Mouse (Mus musculus) testis, adult 2 months (tissue): ENCODE results near the gene Gm11032. TPM values are rescaled to one million over a fixed set of nuclear protein-coding genes. Genes with fewer than 3 reads are reported as not detected.
A peak's percentile ranks its signal among the peaks of the same experiment; 100 is the strongest.

Experiments
- H3K27ac ChIP-seq: fragments of 200-500 bp; 2 replicates; pipeline ENCODE4 v1.5.1; 2012; ENCODE audit warnings: low read depth, low read length; ENCODE audit not compliant: control insufficient read depth, insufficient read depth
- H3K27me3 ChIP-seq: fragments of 200-500 bp; 2 replicates; pipeline ENCODE4 v1.6.1; 2012; ENCODE audit warnings: mild to moderate bottlenecking, low read length, moderate library complexity; ENCODE audit not compliant: control insufficient read depth, insufficient read depth
- H3K36me3 ChIP-seq: fragments of 200-500 bp; 2 replicates; pipeline ENCODE4 v1.6.1; 2012; ENCODE audit warnings: mild to moderate bottlenecking, low read length; ENCODE audit not compliant: control insufficient read depth, insufficient read depth
- H3K4me1 ChIP-seq: fragments of 200-500 bp; 2 replicates; pipeline ENCODE4 v1.6.1; 2012; ENCODE audit warnings: low read length; ENCODE audit not compliant: control insufficient read depth, insufficient read depth
- H3K4me3 ChIP-seq: fragments of 200-500 bp; 2 replicates; pipeline ENCODE4 v1.5.1; 2012; ENCODE audit warnings: low read depth, mild to moderate bottlenecking, low read length, moderate library complexity, mixed read lengths; ENCODE audit not compliant: control insufficient read depth
- CTCF ChIP-seq: fragments of 200-500 bp; IDR thresholded peaks from 2 replicates; pipeline ENCODE4 v1.5.1; 2012; ENCODE audit warnings: low read depth, mild to moderate bottlenecking, inconsistent platforms, low read length, moderate library complexity; ENCODE audit not compliant: control insufficient read depth, insufficient read depth, insufficient replicate concordance
- POLR2A ChIP-seq: fragments of 200-500 bp; IDR thresholded peaks from 2 replicates; pipeline ENCODE4 v1.6.1; 2012; ENCODE audit warnings: low read depth, mild to moderate bottlenecking, inconsistent platforms, low read length, moderate library complexity; ENCODE audit not compliant: control insufficient read depth
- polyA plus RNA-seq: library from polyadenylated mRNA; depleted of rRNA; stranded (reverse); fragments of >200 nt; gene quantifications from 2 replicates; pipeline ENCODE4 v1.2.3, GENCODE M21; 2012

The Gm11032 gene
- polyA plus RNA-seq, 1 experiment = not detected

DNA sequence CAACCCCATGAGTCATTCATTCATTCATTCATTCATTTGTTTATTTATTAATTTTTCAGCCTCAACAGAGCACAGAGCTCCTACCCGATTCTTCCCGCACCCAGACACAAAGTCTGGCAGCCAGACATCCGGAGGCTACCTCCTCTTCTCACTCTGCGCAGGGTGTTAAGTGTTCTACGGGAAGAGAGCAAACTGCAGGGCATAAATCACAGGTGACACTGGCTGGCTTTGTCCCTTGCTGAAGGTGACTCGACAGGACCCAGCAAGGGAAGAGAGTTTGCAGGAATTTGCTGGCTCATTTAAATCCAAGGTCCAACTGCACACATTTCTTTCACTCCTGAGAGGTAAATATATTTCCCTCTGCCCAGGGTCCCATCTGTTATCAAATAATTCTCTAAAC lies 15.4 kb upstream of the Gm11032 start:
- no peaks in the 10 kb centered on the region for H3K27me3 ChIP-seq
- no peak overlapping the region for H3K4me3 ChIP-seq
- H3K4me1 ChIP-seq = peaks cover 3% of the 10 kb centered on the region
- H3K27ac ChIP-seq = no peak overlapping the region
- H3K36me3 ChIP-seq = no peaks in the 10 kb centered on the region
- TF ChIP-seq POLR2A (no peak), CTCF (no peak)

DNA sequence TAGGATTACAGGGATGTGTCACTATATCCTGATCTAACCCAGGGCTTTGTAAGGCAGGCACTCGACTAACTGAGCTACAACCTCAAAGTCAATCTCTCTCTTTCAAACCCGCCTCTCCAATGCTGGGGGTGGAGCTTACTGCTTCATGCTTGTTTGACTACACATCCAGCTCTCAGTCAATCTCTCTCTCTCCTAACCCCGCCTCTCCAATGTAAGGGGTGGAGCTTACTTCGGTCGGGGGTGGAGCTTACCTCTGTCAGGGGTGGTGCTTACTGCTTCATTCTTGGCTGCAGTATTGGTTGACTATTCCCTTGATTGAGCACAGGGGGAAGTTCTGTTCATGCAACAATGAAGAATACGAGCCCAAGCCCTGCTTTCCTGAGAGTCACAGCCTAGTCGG lies 14.5 kb upstream of the Gm11032 start:
- Histone ChIP-seq H3K4me1 (peaks cover 3% of the 10 kb centered on the region), H3K27me3 (no peaks in the 10 kb centered on the region), H3K4me3 (no peak overlapping the region), H3K27ac (no peak overlapping the region), H3K36me3 (no peaks in the 10 kb centered on the region)
- TF ChIP-seq POLR2A (no peak), CTCF (no peak)

DNA sequence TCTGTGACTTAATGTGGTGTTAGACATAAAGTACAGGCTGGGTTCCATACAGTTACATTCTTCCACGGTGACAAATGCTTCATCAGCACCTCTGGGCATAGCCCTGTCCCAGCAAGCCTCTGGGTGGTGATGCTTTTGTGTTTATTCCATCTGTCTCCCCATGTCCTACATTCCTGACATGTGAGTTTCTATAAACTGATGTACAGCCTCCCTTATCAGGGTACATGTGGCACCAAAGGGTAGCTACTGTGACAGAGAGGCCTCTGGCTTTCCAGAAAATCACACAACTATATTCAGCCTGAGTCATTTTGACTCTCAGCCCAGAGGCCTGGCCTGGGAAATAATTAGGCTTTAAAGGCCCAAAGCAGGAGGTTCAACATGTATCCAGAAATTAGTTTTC lies 13.3 kb upstream of the Gm11032 start:
- Histone ChIP-seq H3K27me3 (no peaks in the 10 kb centered on the region), H3K4me1 (peaks cover 3% of the 10 kb centered on the region), H3K4me3 (no peak overlapping the region), H3K27ac (no peak overlapping the region), H3K36me3 (no peaks in the 10 kb centered on the region)
- no peak for TF ChIP-seq POLR2A
- no peak for TF ChIP-seq CTCF

DNA sequence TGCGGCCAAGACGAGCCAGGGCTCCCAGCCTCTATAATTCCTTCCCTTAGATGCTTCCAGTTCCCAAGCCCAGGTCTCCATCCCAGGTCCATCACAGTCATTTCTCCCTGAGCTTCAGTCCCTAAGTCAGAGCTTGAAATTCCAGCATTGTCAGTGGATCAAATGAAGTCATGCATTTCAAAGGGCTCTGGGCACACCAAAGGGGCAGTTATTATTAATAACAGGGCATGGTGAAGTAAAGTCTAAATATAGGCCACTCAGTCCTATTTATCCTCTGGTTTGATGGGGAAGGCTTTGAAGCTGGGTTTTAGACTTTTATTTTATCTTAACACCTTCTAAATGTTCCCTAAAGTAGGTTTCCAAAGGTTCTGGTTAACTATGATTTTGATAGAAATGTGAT lies 8.0 kb upstream of the Gm11032 start:
- Histone ChIP-seq H3K27me3 (no peaks in the 10 kb centered on the region), H3K36me3 (no peaks in the 10 kb centered on the region), H3K4me1 (no peaks in the 10 kb centered on the region), H3K27ac (no peak overlapping the region), H3K4me3 (no peak overlapping the region)
- TF ChIP-seq POLR2A (no peak), CTCF (no peak)

DNA sequence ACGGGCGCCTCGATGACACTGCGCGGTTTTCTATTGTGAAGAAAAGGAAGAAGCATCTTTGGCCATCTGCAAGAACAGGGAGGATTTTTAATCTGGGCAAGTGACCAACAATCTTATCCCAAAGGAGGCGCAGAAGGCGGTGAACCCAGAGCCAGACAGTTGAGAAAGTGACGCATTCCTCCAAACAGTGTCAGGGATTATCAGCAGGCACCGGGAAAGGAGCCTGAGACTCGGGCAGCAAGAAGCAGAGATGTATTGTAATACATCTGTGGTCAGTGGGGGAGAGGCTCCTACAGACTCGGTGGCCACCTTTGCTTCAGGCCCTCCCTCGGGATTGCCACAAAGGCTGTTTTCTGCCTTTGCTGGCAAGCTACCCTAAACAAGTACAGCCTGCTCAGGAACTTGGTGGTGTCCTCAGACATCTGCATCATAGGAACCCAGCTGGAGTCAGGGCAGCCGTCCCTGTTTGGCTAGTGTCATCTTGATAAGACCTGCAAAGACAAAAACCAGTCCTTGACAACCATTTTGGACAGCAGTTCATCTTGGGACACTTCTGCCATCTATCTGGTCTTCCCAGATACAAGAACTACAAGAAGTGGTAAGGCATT lies 738 bp downstream of the Gm11032 start:
- no peaks in the 10 kb centered on the region for H3K27me3 ChIP-seq
- TF ChIP-seq CTCF (no peak), POLR2A (no peak)
- H3K36me3 ChIP-seq = no peaks in the 10 kb centered on the region
- peak overlapping the region; percentile 80 for H3K27ac ChIP-seq
- H3K4me3 ChIP-seq = no peak overlapping the region; the same call in 1 of the 2 replicates
- peaks cover 10% of the 10 kb centered on the region; the same call in 1 of the 2 replicates for H3K4me1 ChIP-seq

DNA sequence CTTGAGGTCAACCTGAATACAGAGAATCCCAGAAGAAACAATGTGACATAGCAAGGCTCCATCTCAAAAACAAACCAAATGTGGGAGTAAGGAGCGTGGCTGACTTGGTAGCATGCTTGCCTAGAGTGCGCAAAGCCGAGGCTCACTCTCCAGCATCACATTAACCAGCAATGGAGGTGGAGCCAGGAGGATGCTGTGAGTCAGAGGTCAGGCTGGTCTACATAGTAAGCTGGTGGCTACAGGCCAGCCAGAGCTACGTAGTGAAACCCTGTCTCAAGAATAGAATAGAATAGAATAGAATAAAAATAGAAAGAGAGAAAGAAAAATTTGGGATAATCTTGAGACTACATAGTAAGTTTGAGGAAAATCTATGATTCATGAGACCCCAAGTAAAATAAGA lies 2.0 kb downstream of the Gm11032 start:
- no peaks in the 10 kb centered on the region for H3K36me3 ChIP-seq
- peak overlapping the region; percentile 32; the same call in 1 of the 2 replicates for H3K27ac ChIP-seq
- no peak overlapping the region for H3K4me3 ChIP-seq
- peaks cover 10% of the 10 kb centered on the region; the same call in 1 of the 2 replicates for H3K4me1 ChIP-seq
- no peaks in the 10 kb centered on the region for H3K27me3 ChIP-seq
- TF ChIP-seq POLR2A (no peak), CTCF (no peak)

DNA sequence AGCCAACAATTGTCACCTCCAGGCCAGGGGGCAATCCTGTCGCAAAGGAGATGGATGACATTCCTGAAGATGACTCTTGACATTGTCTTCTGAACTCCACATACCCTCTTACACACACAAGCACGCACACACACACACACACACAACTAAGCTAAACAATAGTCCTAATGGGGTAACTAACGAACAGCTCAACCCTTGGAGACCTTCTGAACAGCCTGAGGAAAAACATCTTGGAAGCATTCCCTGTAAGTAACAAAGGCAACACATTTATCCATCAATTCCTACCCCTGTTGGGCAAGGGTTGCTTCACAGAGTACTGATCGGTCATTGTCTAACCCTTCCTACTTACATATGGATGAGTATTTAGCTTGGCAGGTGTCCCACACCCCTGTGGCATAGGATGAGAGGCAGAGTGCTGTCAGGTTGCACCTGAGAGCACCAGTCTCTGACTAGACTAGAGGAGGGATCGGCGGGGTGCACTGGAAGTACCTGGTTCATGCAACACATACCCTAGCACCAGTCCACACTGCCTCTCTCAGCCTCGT lies 2.6 kb downstream of the Gm11032 start:
- TF ChIP-seq POLR2A (no peak), CTCF (no peak)
- Histone ChIP-seq H3K4me1 (peaks cover 10% of the 10 kb centered on the region; the same call in 1 of the 2 replicates), H3K36me3 (no peaks in the 10 kb centered on the region), H3K27me3 (no peaks in the 10 kb centered on the region), H3K4me3 (no peak overlapping the region), H3K27ac (no peak overlapping the region)
